Mouse (Mus musculus): Measurements from ENCODE around the gene Atp5mpl. TPM values are rescaled to one million over a fixed set of nuclear protein-coding genes. Genes with fewer than 3 reads are reported as not detected.

The Atp5mpl gene
- total and polyA plus RNA-seq, 2 experiments from 2014 or later: 251 to 1,032 TPM

- Histone ChIP-seq H3K9me3 (ENCODE audit: low read length) (no peaks in the 10 kb centered on the region), H3K36me3 (ENCODE audit: insufficient read depth, low read length) (no peaks in the 10 kb centered on the region), H3K4me3 (ENCODE audit: low read length) (no peak overlapping the region), H3K9ac (replicated peaks; ENCODE audit: low read length) (no peak overlapping the region), H3K4me1 (ENCODE audit: insufficient read depth, low read length) (peaks cover 10% of the 10 kb centered on the region), H3K27ac (no peak overlapping the region), H3K27me3 (ENCODE audit: insufficient read depth, low read length) (no peaks in the 10 kb centered on the region), H3K4me2 (ENCODE audit: low read depth, low read length) (no peak overlapping the region)
- TF ChIP-seq CTCF (IDR thresholded peaks at IDR 0.05; ENCODE audit: low read depth): no peak
- ATAC-seq (no peak), DNase-seq (ENCODE audit: low spot score) (no peak)
- WGBS: 82% methylated on average over 9 of the region's 9 CpGs
Observed at GRCm38 (mm10) chr12:111931411-111932025, 35.3 kb downstream of the Atp5mpl start.

GRCm38 (mm10) chr12:111928411-111928966, 38.3 kb downstream of the Atp5mpl start:
- no peak for ATAC-seq
- no peaks in the 10 kb centered on the region for H3K27me3 ChIP-seq (ENCODE audit: insufficient read depth, low read length)
- peaks cover 10% of the 10 kb centered on the region for H3K4me1 ChIP-seq (ENCODE audit: insufficient read depth, low read length)

GRCm38 (mm10) chr12:111927338-111927737, 39.4 kb downstream of the Atp5mpl start:
- no peak overlapping the region for H3K9ac ChIP-seq (replicated peaks; ENCODE audit: low read length)
- no peaks in the 10 kb centered on the region for H3K27me3 ChIP-seq (ENCODE audit: insufficient read depth, low read length)
- DNase-seq (ENCODE audit: low spot score) (peak; percentile 80), ATAC-seq (peak; percentile 65; the same call in 1 of the 2 replicates)
- H3K36me3 ChIP-seq (ENCODE audit: insufficient read depth, low read length): no peaks in the 10 kb centered on the region
- 62% methylated on average over 1 of the region's 1 CpGs for WGBS
- peak overlapping the region; percentile 54; the same call in 1 of the 2 replicates for H3K27ac ChIP-seq
- H3K4me1 ChIP-seq (ENCODE audit: insufficient read depth, low read length): peaks cover 10% of the 10 kb centered on the region
- H3K9me3 ChIP-seq (ENCODE audit: low read length): no peaks in the 10 kb centered on the region
- TF ChIP-seq CTCF (IDR thresholded peaks at IDR 0.05; ENCODE audit: low read depth): no peak
- H3K4me3 ChIP-seq (ENCODE audit: low read length): no peak overlapping the region
- H3K4me2 ChIP-seq (ENCODE audit: low read depth, low read length): no peak overlapping the region

More at GRCm38 (mm10) chr12:111928411-111928966, 38.3 kb downstream of the Atp5mpl start:
- WGBS: 79% methylated on average over 18 of the region's 18 CpGs
- H3K9ac ChIP-seq (replicated peaks; ENCODE audit: low read length): no peak overlapping the region
- no peak overlapping the region for H3K4me3 ChIP-seq (ENCODE audit: low read length)
- no peaks in the 10 kb centered on the region for H3K9me3 ChIP-seq (ENCODE audit: low read length)
- DNase-seq (ENCODE audit: low spot score): no peak
- H3K4me2 ChIP-seq (ENCODE audit: low read depth, low read length): no peak overlapping the region
- TF ChIP-seq CTCF (IDR thresholded peaks at IDR 0.05; ENCODE audit: low read depth): no peak
- no peaks in the 10 kb centered on the region for H3K36me3 ChIP-seq (ENCODE audit: insufficient read depth, low read length)
- no peak overlapping the region for H3K27ac ChIP-seq

GRCm38 (mm10) chr12:111923117-111923516, 43.7 kb downstream of the Atp5mpl start:
- no peak for TF ChIP-seq CTCF (IDR thresholded peaks at IDR 0.05; ENCODE audit: low read depth)

GRCm38 (mm10) chr12:111920046-111920445, 46.7 kb downstream of the Atp5mpl start:
- Histone ChIP-seq H3K9me3 (ENCODE audit: low read length) (no peaks in the 10 kb centered on the region), H3K27ac (peak overlapping the region; percentile 62), H3K27me3 (ENCODE audit: insufficient read depth, low read length) (no peaks in the 10 kb centered on the region), H3K9ac (replicated peaks; ENCODE audit: low read length) (no peak overlapping the region), H3K4me2 (ENCODE audit: low read depth, low read length) (no peak overlapping the region), H3K36me3 (ENCODE audit: insufficient read depth, low read length) (no peaks in the 10 kb centered on the region), H3K4me3 (ENCODE audit: low read length) (no peak overlapping the region), H3K4me1 (ENCODE audit: insufficient read depth, low read length) (no peaks in the 10 kb centered on the region)
- DNase-seq (ENCODE audit: low spot score) (peak; percentile 76), ATAC-seq (peak; percentile 74)
- TF ChIP-seq CTCF (IDR thresholded peaks at IDR 0.05; ENCODE audit: low read depth): no peak
- 33% methylated on average over 9 of the region's 9 CpGs for WGBS

More at GRCm38 (mm10) chr12:111923117-111923516, 43.7 kb downstream of the Atp5mpl start:
- DNase-seq (ENCODE audit: low spot score): no peak
- ATAC-seq: no peak
- H3K36me3 ChIP-seq (ENCODE audit: insufficient read depth, low read length): no peaks in the 10 kb centered on the region
- H3K4me1 ChIP-seq (ENCODE audit: insufficient read depth, low read length): peaks cover 8% of the 10 kb centered on the region
- H3K9me3 ChIP-seq (ENCODE audit: low read length): no peaks in the 10 kb centered on the region
- no peak overlapping the region for H3K4me2 ChIP-seq (ENCODE audit: low read depth, low read length)
- no peak overlapping the region for H3K4me3 ChIP-seq (ENCODE audit: low read length)
- H3K9ac ChIP-seq (replicated peaks; ENCODE audit: low read length): no peak overlapping the region
- H3K27ac ChIP-seq: no peak overlapping the region
- 88% methylated on average over 6 of the region's 6 CpGs for WGBS
- no peaks in the 10 kb centered on the region for H3K27me3 ChIP-seq (ENCODE audit: insufficient read depth, low read length)

GRCm38 (mm10) chr12:111916514-111917217, 50.1 kb downstream of the Atp5mpl start:
- Histone ChIP-seq H3K36me3 (ENCODE audit: insufficient read depth, low read length) (no peaks in the 10 kb centered on the region), H3K4me1 (ENCODE audit: insufficient read depth, low read length) (no peaks in the 10 kb centered on the region), H3K27ac (no peak overlapping the region; the same call in 1 of the 2 replicates), H3K4me2 (ENCODE audit: low read depth, low read length) (no peak overlapping the region), H3K4me3 (ENCODE audit: low read length) (no peak overlapping the region), H3K9ac (replicated peaks; ENCODE audit: low read length) (no peak overlapping the region), H3K9me3 (ENCODE audit: low read length) (no peaks in the 10 kb centered on the region), H3K27me3 (ENCODE audit: insufficient read depth, low read length) (no peaks in the 10 kb centered on the region)
- TF ChIP-seq CTCF (IDR thresholded peaks at IDR 0.05; ENCODE audit: low read depth): no peak
- ATAC-seq (0 out of 2 replicates have a peak, but pooled peaks have one; percentile 2), DNase-seq (ENCODE audit: low spot score) (peak; percentile 25)
- 42% methylated on average over 12 of the region's 12 CpGs for WGBS

Measured in hindbrain, postnatal 0 days (tissue).